Mouse (Mus musculus) small intestine, adult 2 months (tissue): ENCODE results near the gene Dnase2a. TPM values are rescaled to one million over a fixed set of nuclear protein-coding genes. Genes with fewer than 3 reads are reported as not detected.

ENCODE experiments used
- H3K27ac ChIP-seq: fragments of 200-500 bp; 2 replicates; pipeline ENCODE4 v1.5.1; 2012; ENCODE audit warnings: low read depth, low read length, control low read depth, inconsistent platforms; ENCODE audit not compliant: insufficient read depth
- H3K27me3 ChIP-seq: fragments of 200-500 bp; 2 replicates; pipeline ENCODE4 v1.6.1; 2012; ENCODE audit warnings: mild to moderate bottlenecking, moderate library complexity, low read length, inconsistent platforms; ENCODE audit not compliant: control insufficient read depth, insufficient read depth
- H3K36me3 ChIP-seq: fragments of 200-500 bp; 2 replicates; pipeline ENCODE4 v1.6.1; 2012; ENCODE audit warnings: mild to moderate bottlenecking, low read length, control low read depth, inconsistent platforms; ENCODE audit not compliant: control insufficient read depth, insufficient read depth
- H3K4me1 ChIP-seq: fragments of 200-500 bp; 2 replicates; pipeline ENCODE4 v1.6.1; 2012; ENCODE audit warnings: low read length, inconsistent platforms, mixed read lengths; ENCODE audit not compliant: control insufficient read depth, insufficient read depth, insufficient read length
- H3K4me3 ChIP-seq: fragments of 200-500 bp; 2 replicates; pipeline ENCODE4 v1.5.1; 2012; ENCODE audit warnings: low read depth, mild to moderate bottlenecking, control low read depth, inconsistent platforms, low read length, moderate library complexity
- CTCF ChIP-seq: fragments of 200-500 bp; IDR thresholded peaks from 2 replicates; pipeline ENCODE4 v1.5.1; 2012; ENCODE audit warnings: low read depth, mild to moderate bottlenecking, control low read depth, inconsistent platforms, low read length, moderate library complexity, mixed read lengths; ENCODE audit not compliant: insufficient replicate concordance, insufficient read length; ENCODE audit errors: extremely low read depth
- POLR2A ChIP-seq: fragments of 200-500 bp; IDR thresholded peaks from 2 replicates; pipeline ENCODE4 v1.6.1; 2012; ENCODE audit warnings: low read depth, mild to moderate bottlenecking, control low read depth, inconsistent platforms, low read length, moderate library complexity
- WGBS: fragments of 180-500 bp; shearing (Covaris S2); methylation state at CpG from one replicate; pipeline ENCODE4 v1.1.7; 2018; 5-methylcytosine and 5-hydroxymethylcytosine counted together
- polyA plus RNA-seq: library from polyadenylated mRNA; depleted of rRNA; stranded (reverse); fragments of >200 nt; gene quantifications from 2 replicates; pipeline ENCODE4 v1.2.3, GENCODE M21; 2012

Gene Dnase2a
- polyA plus RNA-seq, 1 experiment: 5.9 TPM

DNA sequence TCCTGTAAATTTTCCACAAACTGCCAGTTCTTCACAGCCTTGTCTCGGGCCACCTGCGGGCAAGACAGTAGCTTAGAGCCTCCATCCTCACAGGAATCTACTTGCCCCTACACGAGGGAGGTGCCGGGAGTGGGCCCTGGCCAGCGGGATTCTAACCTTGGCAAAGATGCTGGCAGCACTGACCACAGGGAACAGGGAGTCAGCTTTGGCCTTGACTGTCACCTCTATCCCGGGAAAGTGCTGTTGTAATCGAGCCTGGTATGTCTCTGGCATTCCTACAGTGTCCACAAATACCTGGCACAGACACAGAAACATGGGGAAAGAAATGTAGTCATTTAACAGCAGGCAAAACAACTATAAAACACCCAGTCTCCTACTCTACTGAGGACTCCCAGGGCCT lies 51.5 kb downstream of the Dnase2a start:
- H3K27ac ChIP-seq: no peak overlapping the region
- TF ChIP-seq POLR2A: no peak
- TF ChIP-seq CTCF: no peak

GRCm38 (mm10) chr8:84963952-84964351 lies 55.6 kb downstream of the Dnase2a start:
- no peak for TF ChIP-seq CTCF
- no peak for TF ChIP-seq POLR2A
- H3K27ac ChIP-seq: no peak overlapping the region
- H3K36me3 ChIP-seq: 0 out of 2 replicates have a peak, but pooled peaks cover 3% of the 10 kb centered on the region
- H3K4me1 ChIP-seq: peaks cover 13% of the 10 kb centered on the region
- H3K4me3 ChIP-seq: no peak overlapping the region
- H3K27me3 ChIP-seq: no peaks in the 10 kb centered on the region
- 75% methylated on average over 4 of the region's 4 CpGs for WGBS

More for the DNA sequence above, 51.5 kb downstream of the Dnase2a start:
- peaks cover 5% of the 10 kb centered on the region; the same call in 1 of the 2 replicates for H3K36me3 ChIP-seq
- no peaks in the 10 kb centered on the region for H3K27me3 ChIP-seq
- no peak overlapping the region for H3K4me3 ChIP-seq
- WGBS: 83% methylated on average over 7 of the region's 7 CpGs
- H3K4me1 ChIP-seq: no peaks in the 10 kb centered on the region

- Histone ChIP-seq H3K4me1 (peaks cover 17% of the 10 kb centered on the region), H3K27ac (peak overlapping the region; percentile 9; the same call in 1 of the 2 replicates), H3K27me3 (no peaks in the 10 kb centered on the region), H3K4me3 (peak overlapping the region; percentile 74), H3K36me3 (0 out of 2 replicates have a peak, but pooled peaks cover 3% of the 10 kb centered on the region)
- under 1% methylated on average over 41 of the region's 41 CpGs for whole genome bisulfite sequencing
- no peak for TF ChIP-seq POLR2A
- no peak for TF ChIP-seq CTCF
These were observed 57.5 kb downstream of the Dnase2a start for GRCm38 (mm10) chr8:84965731-84966291.

DNA sequence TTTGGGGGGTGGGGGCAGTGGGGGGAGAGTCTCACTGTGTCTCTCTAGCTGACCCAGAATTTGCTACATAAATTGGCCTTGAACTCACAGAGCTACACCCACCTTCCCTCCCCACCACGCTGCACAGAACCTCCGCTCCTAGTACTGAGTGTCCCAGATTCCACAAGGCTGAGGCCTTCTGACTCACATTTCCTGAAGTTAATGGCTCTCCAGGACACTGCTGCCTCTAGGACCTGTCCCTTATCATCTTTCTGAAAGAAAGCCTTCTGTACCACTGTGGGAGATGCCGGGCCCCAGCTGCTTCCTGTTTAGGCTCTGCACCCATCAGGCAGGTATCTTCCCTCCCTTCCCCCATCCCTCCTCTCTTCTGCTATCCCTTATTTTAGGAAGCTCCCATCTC lies 58.2 kb downstream of the Dnase2a start:
- H3K27ac ChIP-seq: peak overlapping the region; percentile 10; the same call in 1 of the 2 replicates
- peaks cover 17% of the 10 kb centered on the region for H3K4me1 ChIP-seq
- TF ChIP-seq POLR2A (no peak), CTCF (no peak)

GRCm38 (mm10) chr8:84967532-84968304 lies 59.4 kb downstream of the Dnase2a start:
- no peak overlapping the region for H3K4me3 ChIP-seq
- TF ChIP-seq POLR2A (no peak), CTCF (no peak)
- H3K27ac ChIP-seq: no peak overlapping the region
- peaks cover 10% of the 10 kb centered on the region for H3K36me3 ChIP-seq
- no peaks in the 10 kb centered on the region for H3K27me3 ChIP-seq
- peaks cover 17% of the 10 kb centered on the region for H3K4me1 ChIP-seq
- 91% methylated on average over 13 of the region's 13 CpGs for WGBS

More for the DNA sequence above, 58.2 kb downstream of the Dnase2a start:
- no peaks in the 10 kb centered on the region for H3K27me3 ChIP-seq
- WGBS: 33% methylated on average over 3 of the region's 3 CpGs
- H3K4me3 ChIP-seq: no peak overlapping the region
- H3K36me3 ChIP-seq: peaks cover 7% of the 10 kb centered on the region

DNA sequence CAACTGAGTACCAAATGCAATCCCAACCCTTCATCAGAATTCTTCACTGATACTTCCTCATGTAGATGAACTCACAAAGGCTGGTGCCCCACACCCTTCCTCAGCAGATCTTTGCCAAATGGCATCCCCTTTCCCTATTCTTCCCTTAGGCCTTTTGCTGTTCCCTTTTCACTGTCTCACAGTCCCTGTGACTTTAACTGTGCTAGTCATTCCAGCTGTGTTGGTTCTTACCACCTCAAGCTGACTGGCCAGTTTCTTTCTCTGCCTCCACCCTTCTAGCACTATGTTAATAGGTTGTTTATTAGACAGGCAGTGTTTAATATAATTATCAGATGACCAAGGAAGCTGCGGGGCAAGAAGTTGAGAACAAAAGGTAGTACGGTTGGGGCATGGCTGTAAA lies 60.3 kb downstream of the Dnase2a start:
- 3% methylated on average over 2 of the region's 2 CpGs for WGBS
- H3K27me3 ChIP-seq: no peaks in the 10 kb centered on the region
- peak overlapping the region; percentile 77 for H3K27ac ChIP-seq
- TF ChIP-seq CTCF (no peak), POLR2A (no peak)
- H3K36me3 ChIP-seq: peaks cover 11% of the 10 kb centered on the region
- H3K4me1 ChIP-seq: peaks cover 17% of the 10 kb centered on the region
- H3K4me3 ChIP-seq: peak overlapping the region; percentile 70; the same call in 1 of the 2 replicates
